Mouse (Mus musculus) adrenal gland (tissue): ENCODE results near the gene Spns3.
"Not testable (repeated sequence)": the region's sequence is repeated elsewhere in the genome, so short reads cannot be mapped to it uniquely, and the experiment has no call there.

Experiments used
- intact Hi-C: fragments of 180-260 bp; cut with DNase I; formaldehyde crosslinking; loops from one replicate; pipeline ENCODE4 v1.15.1; 2025

Spns3 gene

DNA sequence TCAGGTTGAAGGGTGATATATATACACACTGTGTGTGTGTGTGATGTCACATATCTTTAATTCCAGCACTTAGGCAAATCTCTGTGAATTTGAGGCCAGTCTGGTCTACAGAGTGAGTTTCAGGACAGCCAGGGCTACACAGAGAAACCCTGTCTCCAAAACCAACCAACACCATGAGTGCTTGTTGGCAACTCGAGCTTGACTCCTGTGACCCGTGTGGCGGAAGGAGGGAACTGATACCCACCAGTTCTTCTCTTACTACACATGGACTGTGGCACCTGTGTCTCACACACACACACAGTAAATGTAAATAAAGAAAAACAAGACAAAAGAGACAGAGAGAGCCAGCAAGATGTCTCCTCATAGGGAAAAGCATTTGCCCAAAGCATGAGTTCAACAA, 10.4 kb upstream of the Spns3 start:
- intact Hi-C loops, result loop anchor here (5.0 kb wide), 2 partner anchors 128 to 338 kb away; no protein-coding TSS in a partner anchor

DNA sequence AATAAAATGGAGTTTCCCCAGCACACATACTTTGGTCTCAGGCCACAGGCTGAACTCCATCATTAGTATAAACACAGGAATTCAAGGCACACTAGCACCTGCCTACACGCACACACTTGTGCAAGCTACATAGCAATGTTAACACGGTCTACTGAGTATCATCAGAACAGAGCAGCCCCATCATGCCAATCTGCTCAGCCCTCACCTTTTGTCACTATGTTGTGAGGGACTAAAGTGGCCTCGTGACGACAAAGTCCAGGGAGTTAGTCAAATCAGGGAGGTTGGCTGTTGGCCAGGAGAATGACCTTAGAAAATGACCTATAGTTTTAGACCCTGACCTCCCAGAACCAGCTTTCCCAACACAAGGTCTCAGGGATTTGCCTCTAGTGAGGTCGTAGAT, 7.8 kb upstream of the Spns3 start:
- intact Hi-C loops, result no loop called here

- intact Hi-C loops, result no loop called here
Observed at GRCm38 (mm10) chr11:72556953-72557352, 6.6 kb upstream of the Spns3 start.

DNA sequence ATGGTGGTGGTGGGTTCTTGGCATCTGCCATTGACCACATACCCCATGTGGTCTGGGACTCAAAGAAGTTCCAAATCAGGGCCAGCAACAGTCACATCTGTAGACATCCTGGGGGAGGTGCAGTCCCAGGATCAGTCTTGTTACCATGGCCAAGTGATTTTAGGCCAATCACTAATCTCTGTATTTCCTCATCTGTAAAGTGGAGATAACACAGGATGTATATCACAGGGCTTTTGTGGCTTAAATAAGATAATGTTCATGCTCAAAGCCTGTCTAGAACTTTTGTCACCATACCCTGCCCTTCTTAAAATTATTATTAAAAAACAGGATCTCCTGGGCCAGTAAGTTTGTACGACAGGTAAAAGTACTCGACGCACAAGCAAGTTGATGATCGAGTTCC, 6.2 kb upstream of the Spns3 start:
- intact Hi-C loops, result no loop called here

DNA sequence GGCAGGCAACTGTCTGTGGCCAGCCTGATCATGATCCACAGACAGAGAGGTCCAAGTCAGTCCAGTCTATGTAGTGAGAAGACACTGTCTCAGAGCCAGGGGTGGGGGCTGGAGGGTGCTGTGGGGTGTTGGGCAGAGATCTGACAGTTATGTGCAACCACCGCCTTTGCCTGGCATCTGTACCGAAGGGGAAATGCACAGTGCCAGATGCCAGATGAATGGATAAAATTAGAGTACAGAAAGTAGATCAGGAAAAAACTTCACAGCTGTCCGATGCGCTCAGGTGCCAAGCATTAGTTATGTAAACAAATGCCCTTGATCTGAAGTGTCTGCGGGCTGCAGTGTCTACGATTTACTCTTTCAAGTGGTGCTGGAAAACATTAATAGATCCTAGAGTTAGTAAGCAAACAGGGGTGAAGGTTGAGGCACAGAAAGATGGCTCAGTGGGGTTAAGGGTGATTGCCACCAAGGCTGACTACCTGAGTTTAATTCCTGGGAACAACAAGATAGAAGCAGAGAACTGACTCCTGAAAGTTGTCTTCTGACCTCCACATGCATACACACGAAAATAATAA, 1.3 kb upstream of the Spns3 start:
- intact Hi-C loops, result no loop called here

DNA sequence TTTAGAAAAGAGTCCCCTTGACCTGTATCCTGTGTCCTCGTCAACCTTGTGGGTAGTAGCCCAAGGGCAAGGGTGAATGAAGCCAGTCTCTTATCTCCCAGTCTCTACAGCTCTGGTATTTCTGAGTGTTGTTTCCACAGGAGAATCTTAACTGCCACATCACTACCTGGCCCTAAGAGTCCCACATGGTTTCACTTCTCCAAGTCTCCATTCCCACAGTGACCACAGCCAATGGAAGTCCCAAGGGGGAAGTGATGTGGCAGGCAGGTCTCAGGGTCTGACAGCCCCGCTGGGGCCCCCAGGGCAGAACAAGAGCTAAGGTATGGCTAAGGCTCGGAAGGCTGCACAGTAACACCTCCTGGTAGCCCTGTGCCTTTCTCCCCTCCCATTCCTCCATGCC, 3.1 kb downstream of the Spns3 start:
- intact Hi-C loops, result no loop called here

GRCm38 (mm10) chr11:72544716-72545115, 5.6 kb downstream of the Spns3 start:
- intact Hi-C loops, result no loop called here

DNA sequence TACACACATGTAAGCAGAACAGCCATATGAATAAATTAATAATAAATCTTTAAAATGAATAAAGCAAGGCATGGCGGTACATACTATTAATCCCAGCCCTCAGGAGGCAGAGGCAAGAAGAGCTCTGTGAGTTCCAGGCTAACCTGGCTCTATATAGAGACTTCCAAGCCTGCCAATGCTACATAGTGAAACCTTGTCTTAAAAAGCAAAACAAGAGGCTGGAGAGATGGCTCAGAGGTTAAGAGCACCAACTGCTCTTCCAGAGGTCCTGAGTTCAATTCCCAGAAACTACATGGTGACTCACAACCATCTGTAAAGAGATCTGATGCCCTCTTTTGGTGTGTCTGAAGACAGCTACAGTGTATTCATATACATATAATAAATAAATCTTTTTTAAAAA, 6.6 kb downstream of the Spns3 start:
- intact Hi-C loops, result not testable (repeated sequence)

GRCm38 (mm10) chr11:72542586-72542985, 7.7 kb downstream of the Spns3 start:
- intact Hi-C loops, result no loop called here

DNA sequence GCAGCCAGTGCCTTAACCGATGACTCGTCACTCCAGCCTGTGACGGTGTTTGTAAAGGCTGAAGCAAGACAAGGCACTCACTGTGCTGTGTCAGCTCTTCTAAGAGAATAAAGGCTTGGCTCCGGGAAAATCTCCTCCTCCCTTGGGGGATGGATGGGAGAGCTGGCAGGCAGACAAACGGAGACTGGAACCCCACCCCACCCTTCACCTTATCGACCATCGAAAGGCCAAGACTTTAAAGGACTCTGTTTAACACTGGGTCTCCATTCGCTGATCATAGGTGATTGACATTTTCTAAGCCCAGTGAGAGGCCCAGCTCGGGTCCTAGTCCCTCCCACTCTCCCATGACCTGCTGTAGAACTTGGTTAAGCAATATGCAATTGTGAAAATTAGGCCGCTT, 8.4 kb downstream of the Spns3 start:
- intact Hi-C loops, result no loop called here

- intact Hi-C loops, result no loop called here
Observed at GRCm38 (mm10) chr11:72540437-72540836, 9.9 kb downstream of the Spns3 start.

DNA sequence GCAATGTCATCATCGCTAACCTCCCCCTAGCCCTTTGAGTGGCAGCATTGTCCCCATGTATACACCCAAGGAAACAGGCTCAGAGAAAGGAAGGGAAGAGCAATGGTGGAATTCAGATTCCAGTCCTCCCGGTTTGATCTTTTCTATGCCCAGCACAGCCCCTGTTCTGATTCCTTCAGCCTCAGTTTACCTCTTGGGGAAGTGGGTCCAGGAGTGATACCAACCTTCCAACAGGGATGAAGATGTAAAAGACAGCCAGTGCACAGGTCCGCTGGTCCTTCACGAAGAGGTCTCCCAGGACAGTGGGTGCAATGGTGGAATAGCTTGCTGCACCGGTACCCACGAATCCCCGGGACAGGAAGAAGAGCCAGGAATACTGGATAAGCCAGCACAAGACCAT, 11.5 kb downstream of the Spns3 start:
- intact Hi-C loops, result no loop called here

- intact Hi-C loops, result no loop called here
Observed at GRCm38 (mm10) chr11:72538037-72538755, 12.1 kb downstream of the Spns3 start.

GRCm38 (mm10) chr11:72537503-72537902, 12.8 kb downstream of the Spns3 start:
- intact Hi-C loops, result no loop called here

- intact Hi-C loops, result no loop called here
Observed at GRCm38 (mm10) chr11:72535519-72535918, 14.8 kb downstream of the Spns3 start.

GRCm38 (mm10) chr11:72532890-72533289, 17.4 kb downstream of the Spns3 start:
- intact Hi-C loops, result no loop called here

DNA sequence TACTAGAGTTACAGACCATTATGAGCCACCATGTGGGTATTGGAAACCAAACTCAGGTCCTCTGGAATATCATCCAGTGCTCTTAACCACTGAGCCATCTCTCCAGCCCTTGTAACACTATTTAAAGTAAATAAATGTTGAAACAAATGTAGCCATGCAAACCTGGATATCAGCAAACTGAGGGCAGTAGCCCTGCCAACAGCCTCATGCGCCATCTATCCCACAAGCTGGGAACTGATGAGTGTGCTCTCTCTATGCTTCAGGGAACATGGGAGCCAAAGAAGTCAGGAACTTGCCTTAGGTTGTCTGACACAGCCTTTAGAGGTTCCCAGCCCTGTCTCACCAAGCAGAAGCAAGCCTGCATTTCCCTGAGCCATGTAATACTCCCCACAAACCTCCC, 18.7 kb downstream of the Spns3 start:
- intact Hi-C loops, result no loop called here

GRCm38 (mm10) chr11:72531144-72531543, 19.2 kb downstream of the Spns3 start:
- intact Hi-C loops, result no loop called here

DNA sequence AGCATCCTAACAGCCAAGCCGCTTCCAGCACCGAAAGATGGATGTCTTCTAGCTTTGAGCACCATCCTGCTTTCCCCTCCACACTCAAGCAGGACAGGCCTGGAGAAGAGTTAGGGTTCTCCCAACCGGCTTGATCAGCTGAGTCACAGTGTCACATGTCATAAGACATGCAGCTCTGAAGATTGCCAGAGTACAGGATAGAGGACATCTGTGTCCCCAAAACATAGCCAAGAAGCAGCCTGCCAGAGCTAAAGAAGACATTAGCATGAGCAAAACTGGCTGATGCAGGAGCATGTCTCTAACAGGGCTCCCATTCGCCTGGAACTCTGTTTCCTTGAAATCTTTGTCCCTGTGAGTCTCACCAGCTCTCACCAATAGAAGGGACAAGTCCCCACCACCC, 24.1 kb downstream of the Spns3 start:
- intact Hi-C loops, result no loop called here

- intact Hi-C loops, result no loop called here
Observed at GRCm38 (mm10) chr11:72523711-72524110, 26.6 kb downstream of the Spns3 start.

GRCm38 (mm10) chr11:72522616-72523041, 27.7 kb downstream of the Spns3 start:
- intact Hi-C loops, result no loop called here

DNA sequence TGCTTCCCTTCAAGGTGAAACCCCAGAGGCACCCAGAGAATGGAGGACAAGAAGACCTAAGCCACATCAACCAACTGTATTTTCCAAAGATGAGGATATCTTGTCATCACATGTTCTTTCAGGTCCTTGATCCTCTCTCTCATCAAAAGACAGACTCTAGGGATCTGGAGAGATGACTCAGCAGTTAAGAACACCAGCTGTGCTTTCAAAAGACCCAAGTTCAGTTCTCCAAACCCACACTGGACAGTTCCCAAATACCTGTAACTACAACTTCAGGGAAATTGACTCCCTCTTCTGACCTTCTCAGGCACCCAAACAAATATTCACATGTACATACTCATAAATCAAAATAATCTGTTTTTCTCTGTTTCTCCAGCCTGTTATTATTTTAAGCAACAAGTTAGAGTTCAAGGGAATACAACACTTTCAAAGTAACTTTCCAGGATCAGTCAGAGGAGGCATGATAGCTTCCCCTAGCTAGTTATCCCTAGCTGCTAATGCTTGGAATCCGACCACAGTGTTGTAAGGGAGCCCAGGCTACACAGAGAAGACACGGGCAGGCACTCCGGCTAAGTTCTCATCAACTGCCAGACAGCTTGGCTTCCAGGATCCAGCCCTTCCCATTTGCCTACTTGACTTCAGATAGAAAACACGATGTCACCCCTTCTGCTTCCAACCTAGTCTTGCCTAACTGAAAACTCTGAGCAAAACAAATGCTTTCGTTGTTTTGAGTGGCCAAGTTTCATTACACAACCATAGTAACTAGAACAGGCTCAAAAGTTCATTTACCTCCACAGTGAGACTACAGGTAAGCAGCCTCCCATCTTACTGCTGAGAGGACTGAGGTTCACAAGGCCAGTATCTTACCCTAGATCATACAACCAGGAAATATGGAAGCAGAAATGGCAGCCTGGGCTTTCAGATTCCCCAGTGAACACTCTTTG, 28.4 kb downstream of the Spns3 start:
- intact Hi-C loops, result no loop called here
